Mouse (Mus musculus) gastrocnemius, adult 8-10 months (tissue): ENCODE measurements around the gene Gdf15. TPM values are rescaled to one million over a fixed set of nuclear protein-coding genes. Genes with fewer than 3 reads are reported as not detected.
A peak's percentile ranks its signal among the peaks of the same experiment; 100 is the strongest.
"Not testable (repeated sequence)": the region's sequence is repeated elsewhere in the genome, so short reads cannot be mapped to it uniquely, and the experiment has no call there.

Source experiments
- DNase-seq, 2 experiments: peaks; one replicate each; pipeline ENCODE4 v3.0.0; 2022; ENCODE audit warnings: low spot score in 2 of 2
- total RNA-seq, 4 experiments: library from RNA; stranded (reverse); gene quantifications; 2 replicates each; pipeline ENCODE4 v1.2.4; 2022

Gene Gdf15
- total RNA-seq, 4 experiments from 2014 or later, result 0.24 TPM; not detected in 3

- not testable (repeated sequence) for DNase-seq
These were observed 44.3 kb downstream of the Gdf15 start for GRCm38 (mm10) chr8:70587955-70588354.

GRCm38 (mm10) chr8:70585258-70585652 lies 47.0 kb downstream of the Gdf15 start:
- DNase-seq, result peak; percentile 61 to 68

GRCm38 (mm10) chr8:70584606-70585257 lies 47.5 kb downstream of the Gdf15 start:
- no peak for DNase-seq

GRCm38 (mm10) chr8:70583476-70584387 lies 48.5 kb downstream of the Gdf15 start:
- peak in 1 of 2 experiments; percentile 68 for DNase-seq

Other genes with a start within 250 kb of the Gdf15 start
- 10 to 100 TPM in 1 of 4 experiments, 1 to 10 TPM in 3; 7.1 to 15.3 (median 7.6) TPM for gene Crtc1, start 192.9 kb downstream of the Gdf15 start, total RNA-seq
- gene Klhl26, start 155.5 kb downstream of the Gdf15 start, total RNA-seq, result 1 to 10 TPM; 6.6 to 9.7 (median 7.5) TPM
- gene Tmem59l, start 145.1 kb downstream of the Gdf15 start, total RNA-seq, result not detected
- gene Crlf1, start 139.3 kb downstream of the Gdf15 start, total RNA-seq, result 1 to 10 TPM; 1.1 to 2.5 (median 2.3) TPM
- 100 to 1,000 TPM; 175 to 196 (median 181) TPM for gene Rex1bd, start 125.7 kb downstream of the Gdf15 start, total RNA-seq
- gene Uba52, start 121.7 kb downstream of the Gdf15 start, total RNA-seq, result 100 to 1,000 TPM; 794 to 918 (median 839) TPM
- gene Fkbp8, start 104.7 kb downstream of the Gdf15 start, total RNA-seq, result 100 to 1,000 TPM; 113 to 123 (median 120) TPM
- 10 to 100 TPM; 68.3 to 80.8 (median 76.7) TPM for gene Kxd1, start 104.5 kb downstream of the Gdf15 start, total RNA-seq
- 10 to 100 TPM; 11.9 to 14.7 (median 12.3) TPM for gene Ell, start 93.0 kb downstream of the Gdf15 start, total RNA-seq
- gene Isyna1, start 38.1 kb downstream of the Gdf15 start, total RNA-seq, result 1 to 10 TPM; 1.9 to 3.4 (median 2.4) TPM
- 10 to 100 TPM in 3 of 4 experiments, 1 to 10 TPM in 1; 8.5 to 19.2 (median 10.4) TPM for gene Ssbp4, start 23.6 kb downstream of the Gdf15 start, total RNA-seq
- under 1 TPM in 3 of 4 experiments, not detected in 1; 0.17 to 0.49 (median 0.22) TPM for gene Lrrc25, start 16.3 kb downstream of the Gdf15 start, total RNA-seq
- gene Pgpep1, start 27.9 kb upstream of the Gdf15 start, total RNA-seq, result 10 to 100 TPM; 13.6 to 19.0 (median 15.7) TPM
- 10 to 100 TPM; 64.4 to 75.4 (median 70.3) TPM for gene Lsm4, start 40.8 kb upstream of the Gdf15 start, total RNA-seq
- gene Jund, start 66.5 kb upstream of the Gdf15 start, total RNA-seq, result 10 to 100 TPM; 31.9 to 42.0 (median 38.3) TPM
- gene Iqcn, start 71.0 kb upstream of the Gdf15 start, total RNA-seq, result not detected
- not detected for gene Gm3336, start 86.1 kb upstream of the Gdf15 start, total RNA-seq
- 1 to 10 TPM in 2 of 4 experiments, under 1 TPM in 2; 0.65 to 2.3 (median 1.1) TPM for gene Pde4c, start 91.3 kb upstream of the Gdf15 start, total RNA-seq
- gene Rab3a, start 122.2 kb upstream of the Gdf15 start, total RNA-seq, result 10 to 100 TPM; 28.5 to 34.0 (median 32.3) TPM
- 10 to 100 TPM; 19.7 to 24.6 (median 22.2) TPM for gene Mpv17l2, start 128.5 kb upstream of the Gdf15 start, total RNA-seq
- gene Pik3r2, start 144.3 kb upstream of the Gdf15 start, total RNA-seq, result 10 to 100 TPM; 14.5 to 17.4 (median 16.0) TPM
- gene Mast3, start 172.6 kb upstream of the Gdf15 start, total RNA-seq, result 1 to 10 TPM; 1.7 to 4.5 (median 2.4) TPM
- gene Il12rb1, start 176.0 kb upstream of the Gdf15 start, total RNA-seq, result not detected
- 100 to 1,000 TPM in 1 of 4 experiments, 10 to 100 TPM in 3; 38.9 to 177 (median 68.9) TPM for gene Arrdc2, start 207.3 kb upstream of the Gdf15 start, total RNA-seq
- 10 to 100 TPM; 18.0 to 21.5 (median 20.5) TPM for gene Kcnn1, start 230.8 kb upstream of the Gdf15 start, total RNA-seq
- gene Ccdc124, start 241.5 kb upstream of the Gdf15 start, total RNA-seq, result 10 to 100 TPM; 61.7 to 77.8 (median 67.5) TPM